Mouse (Mus musculus): Measurements from ENCODE around the gene Stra6l.

Stra6l gene

GRCm38 (mm10) chr4:45917091-45917490, 68.6 kb downstream of the Stra6l start:
- no peak for DNase-seq (ENCODE audit: low spot score in 2 of 2)

- DNase-seq (ENCODE audit: low spot score in 2 of 2) = no peak
These were observed 73.4 kb downstream of the Stra6l start for GRCm38 (mm10) chr4:45921663-45922435.

GRCm38 (mm10) chr4:45924011-45924410, 75.5 kb downstream of the Stra6l start:
- DNase-seq (ENCODE audit: low spot score in 2 of 2) = no peak

GRCm38 (mm10) chr4:45928561-45928960, 80.1 kb downstream of the Stra6l start:
- DNase-seq (ENCODE audit: low spot score in 2 of 2) = no peak
